Mouse (Mus musculus): Measurements from ENCODE around the gene Gm42742. TPM values are rescaled to one million over a fixed set of nuclear protein-coding genes. Genes with fewer than 3 reads are reported as not detected.

Gm42742 gene
- polyA plus RNA-seq (2014; fragmentation: Nextera tagmentation; extraction: Ambion mirVana): 58.8 and 68.8 TPM in 2 replicates

- H3K4me3 ChIP-seq (ENCODE audit: low read depth, low read length): peak within 1 kb of the TSS; percentile 44
- peak within 1 kb of the TSS; percentile 86 for H3K4me2 ChIP-seq
- no peaks in the 10 kb centered on the region for H3K9me3 ChIP-seq (ENCODE audit: control insufficient read depth, low read length)
- H3K27me3 ChIP-seq (ENCODE audit: control insufficient read depth, insufficient read depth, low read length): no peaks in the 10 kb centered on the region
- DNase-seq (ENCODE audit: low spot score, missing footprints) (peak; percentile 95), ATAC-seq (ENCODE audit: low FRiP score) (peak; percentile 34)
- WGBS: under 1% methylated on average over 35 of the region's 37 CpGs
- peaks cover 12% of the 10 kb centered on the region for H3K36me3 ChIP-seq (ENCODE audit: control insufficient read depth, insufficient read depth, low read length)
- H3K4me1 ChIP-seq (ENCODE audit: control insufficient read depth, insufficient read depth, low read length): peaks cover 58% of the 10 kb centered on the region
- H3K9ac ChIP-seq (ENCODE audit: low read length): peak within 1 kb of the TSS; percentile 79
- peak within 1 kb of the TSS; percentile 72 for H3K27ac ChIP-seq (ENCODE audit: low read depth, low read length)
These were observed at the start of gene Gm42742, which contains the start of gene Prrt2 for GRCm38 (mm10) chr7:127020901-127021562. Gene Gm42742, minus strand, starts transcription at chr7:127021097. Gene Prrt2, minus strand, starts transcription at chr7:127021211.

GRCm38 (mm10) chr7:127066317-127066716 lies 45.4 kb upstream of the Gm42742 start:
- Histone ChIP-seq H3K9ac (ENCODE audit: low read length) (no peak overlapping the region), H3K4me3 (ENCODE audit: low read depth, low read length) (no peak overlapping the region), H3K36me3 (ENCODE audit: control insufficient read depth, insufficient read depth, low read length) (no peaks in the 10 kb centered on the region), H3K4me2 (no peak overlapping the region), H3K9me3 (ENCODE audit: control insufficient read depth, low read length) (no peaks in the 10 kb centered on the region), H3K27ac (ENCODE audit: low read depth, low read length) (no peak overlapping the region), H3K27me3 (ENCODE audit: control insufficient read depth, insufficient read depth, low read length) (no peaks in the 10 kb centered on the region), H3K4me1 (ENCODE audit: control insufficient read depth, insufficient read depth, low read length) (no peaks in the 10 kb centered on the region)
- DNase-seq (ENCODE audit: low spot score, missing footprints): no peak
- WGBS: 88% methylated on average over 4 of the region's 4 CpGs
- no peak for ATAC-seq (ENCODE audit: low FRiP score)

- Histone ChIP-seq H3K9ac (ENCODE audit: low read length) (no peak overlapping the region), H3K4me2 (no peak overlapping the region), H3K36me3 (ENCODE audit: control insufficient read depth, insufficient read depth, low read length) (no peaks in the 10 kb centered on the region), H3K27me3 (ENCODE audit: control insufficient read depth, insufficient read depth, low read length) (no peaks in the 10 kb centered on the region), H3K4me3 (ENCODE audit: low read depth, low read length) (no peak overlapping the region), H3K9me3 (ENCODE audit: control insufficient read depth, low read length) (no peaks in the 10 kb centered on the region), H3K4me1 (ENCODE audit: control insufficient read depth, insufficient read depth, low read length) (no peaks in the 10 kb centered on the region), H3K27ac (ENCODE audit: low read depth, low read length) (no peak overlapping the region)
- DNase-seq (ENCODE audit: low spot score, missing footprints): no peak
- no peak for ATAC-seq (ENCODE audit: low FRiP score)
- 90% methylated on average over 6 of the region's 6 CpGs for WGBS
These were observed 44.6 kb upstream of the Gm42742 start for GRCm38 (mm10) chr7:127065538-127065937.

- ATAC-seq (ENCODE audit: low FRiP score) (no peak), DNase-seq (ENCODE audit: low spot score, missing footprints) (no peak)
- no peak overlapping the region for H3K4me3 ChIP-seq (ENCODE audit: low read depth, low read length)
- no peaks in the 10 kb centered on the region for H3K36me3 ChIP-seq (ENCODE audit: control insufficient read depth, insufficient read depth, low read length)
- H3K4me1 ChIP-seq (ENCODE audit: control insufficient read depth, insufficient read depth, low read length): no peaks in the 10 kb centered on the region
- WGBS: 77% methylated on average over 5 of the region's 5 CpGs
- H3K9me3 ChIP-seq (ENCODE audit: control insufficient read depth, low read length): no peaks in the 10 kb centered on the region
- no peak overlapping the region for H3K9ac ChIP-seq (ENCODE audit: low read length)
- H3K27me3 ChIP-seq (ENCODE audit: control insufficient read depth, insufficient read depth, low read length): no peaks in the 10 kb centered on the region
- H3K27ac ChIP-seq (ENCODE audit: low read depth, low read length): no peak overlapping the region
- no peak overlapping the region for H3K4me2 ChIP-seq
These were observed 34.2 kb upstream of the Gm42742 start for GRCm38 (mm10) chr7:127055026-127055585.

DNA sequence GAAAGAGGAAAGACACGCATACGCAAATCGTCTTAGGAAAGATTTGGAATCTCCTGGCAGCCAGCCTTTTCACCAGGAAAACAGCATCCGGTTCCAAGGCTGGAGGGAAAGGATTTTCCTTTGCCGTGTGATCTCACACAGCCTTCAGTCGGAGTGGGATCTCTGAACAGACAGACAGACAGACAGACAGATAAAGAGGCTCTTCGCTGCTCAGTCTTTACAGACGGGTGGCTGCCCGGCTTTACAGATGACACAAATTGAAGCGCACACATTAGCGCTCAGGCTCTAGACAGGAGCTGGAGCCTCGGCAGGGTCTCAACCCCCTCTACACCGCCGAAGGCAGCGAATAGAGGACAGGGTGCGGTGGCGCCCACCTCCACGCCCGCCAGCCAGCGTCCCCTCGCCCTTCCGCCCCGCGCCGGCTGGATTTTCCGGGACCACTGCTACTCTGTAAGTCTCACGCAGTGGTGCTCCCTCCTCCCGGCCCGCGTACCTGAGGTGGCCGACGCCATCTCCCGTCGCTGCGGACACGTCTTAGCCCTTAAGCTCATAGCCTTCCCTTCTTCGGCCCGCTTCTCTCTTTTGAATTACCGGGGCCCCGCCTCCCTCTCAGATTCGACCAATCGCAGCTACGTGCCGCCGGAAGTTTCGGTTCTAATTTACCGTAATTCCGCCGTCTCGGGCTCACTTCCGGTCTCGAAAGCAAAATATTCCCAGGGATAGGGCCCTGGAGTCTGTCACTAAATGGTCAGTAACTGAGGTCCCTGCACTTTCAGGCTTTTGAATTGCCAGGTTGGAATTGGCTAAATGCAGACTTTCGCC lies 21.2 kb upstream of the Gm42742 start, which contains the start of gene Kif22:
Gene Kif22 (minus strand): TSS at position 621 of the 822 bp plus-strand sequence.
- WGBS: under 1% methylated on average over 53 of the region's 53 CpGs
- no peaks in the 10 kb centered on the region for H3K27me3 ChIP-seq (ENCODE audit: control insufficient read depth, insufficient read depth, low read length)
- peak within 1 kb of the TSS; percentile 93 for H3K9ac ChIP-seq (ENCODE audit: low read length)
- peak; percentile 82 for ATAC-seq (ENCODE audit: low FRiP score)
- no peak within 1 kb of the TSS; the same call in 1 of the 2 replicates for H3K27ac ChIP-seq (ENCODE audit: low read depth, low read length)
- peaks cover 11% of the 10 kb centered on the region for H3K4me1 ChIP-seq (ENCODE audit: control insufficient read depth, insufficient read depth, low read length)
- H3K9me3 ChIP-seq (ENCODE audit: control insufficient read depth, low read length): no peaks in the 10 kb centered on the region
- no peaks in the 10 kb centered on the region; the same call in 1 of the 2 replicates for H3K36me3 ChIP-seq (ENCODE audit: control insufficient read depth, insufficient read depth, low read length)
- peak within 1 kb of the TSS; percentile 84 for H3K4me2 ChIP-seq
- DNase-seq (ENCODE audit: low spot score, missing footprints): peak; percentile 98
- peak within 1 kb of the TSS; percentile 95 for H3K4me3 ChIP-seq (ENCODE audit: low read depth, low read length)

GRCm38 (mm10) chr7:127031244-127031643 lies 10.3 kb upstream of the Gm42742 start:
- H3K27me3 ChIP-seq (ENCODE audit: control insufficient read depth, insufficient read depth, low read length): no peaks in the 10 kb centered on the region
- no peak overlapping the region for H3K4me2 ChIP-seq
- H3K36me3 ChIP-seq (ENCODE audit: control insufficient read depth, insufficient read depth, low read length): peaks cover 25% of the 10 kb centered on the region
- no peaks in the 10 kb centered on the region for H3K9me3 ChIP-seq (ENCODE audit: control insufficient read depth, low read length)
- peaks cover 6% of the 10 kb centered on the region for H3K4me1 ChIP-seq (ENCODE audit: control insufficient read depth, insufficient read depth, low read length)
- H3K27ac ChIP-seq (ENCODE audit: low read depth, low read length): no peak overlapping the region
- H3K9ac ChIP-seq (ENCODE audit: low read length): no peak overlapping the region
- DNase-seq (ENCODE audit: low spot score, missing footprints) (no peak), ATAC-seq (ENCODE audit: low FRiP score) (no peak)
- 86% methylated on average over 1 of the region's 1 CpGs for WGBS
- no peak overlapping the region for H3K4me3 ChIP-seq (ENCODE audit: low read depth, low read length)

DNA sequence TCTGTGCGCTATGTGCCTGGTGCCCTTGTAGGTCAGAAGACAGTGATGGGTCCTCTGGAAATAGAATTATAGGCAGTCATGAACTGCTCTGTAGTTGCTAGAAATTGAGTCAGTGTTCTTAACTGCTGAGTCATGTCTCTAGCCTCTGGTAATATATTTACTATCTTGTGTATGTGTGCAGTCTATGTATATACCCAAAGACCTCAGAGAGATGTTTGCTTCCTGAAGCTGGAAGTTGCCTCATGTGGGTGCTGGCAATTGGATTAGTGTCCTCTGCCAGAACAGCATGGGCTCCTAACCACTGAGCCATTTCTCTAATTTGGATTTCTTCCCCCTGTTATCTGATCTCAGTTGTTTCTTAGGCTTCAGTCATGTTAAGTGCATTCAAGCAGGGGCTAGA lies 9.3 kb upstream of the Gm42742 start:
- Histone ChIP-seq H3K27ac (ENCODE audit: low read depth, low read length) (no peak overlapping the region), H3K27me3 (ENCODE audit: control insufficient read depth, insufficient read depth, low read length) (no peaks in the 10 kb centered on the region), H3K4me1 (ENCODE audit: control insufficient read depth, insufficient read depth, low read length) (peaks cover 6% of the 10 kb centered on the region), H3K9ac (ENCODE audit: low read length) (no peak overlapping the region), H3K4me2 (no peak overlapping the region), H3K36me3 (ENCODE audit: control insufficient read depth, insufficient read depth, low read length) (peaks cover 25% of the 10 kb centered on the region), H3K4me3 (ENCODE audit: low read depth, low read length) (no peak overlapping the region), H3K9me3 (ENCODE audit: control insufficient read depth, low read length) (no peaks in the 10 kb centered on the region)
- no peak for ATAC-seq (ENCODE audit: low FRiP score)
- WGBS: 97% methylated on average over 1 of the region's 1 CpGs
- no peak for DNase-seq (ENCODE audit: low spot score, missing footprints)

GRCm38 (mm10) chr7:127027885-127028284 lies 7.0 kb upstream of the Gm42742 start:
- peaks cover 24% of the 10 kb centered on the region for H3K36me3 ChIP-seq (ENCODE audit: control insufficient read depth, insufficient read depth, low read length)
- peak; percentile 5; the same call in 1 of the 2 replicates for ATAC-seq (ENCODE audit: low FRiP score)

More at GRCm38 (mm10) chr7:127027885-127028284, 7.0 kb upstream of the Gm42742 start:
- peak overlapping the region; percentile 99 for H3K4me3 ChIP-seq (ENCODE audit: low read depth, low read length)
- no peak for DNase-seq (ENCODE audit: low spot score, missing footprints)
- peak overlapping the region; percentile 97 for H3K27ac ChIP-seq (ENCODE audit: low read depth, low read length)
- 71% methylated on average over 8 of the region's 8 CpGs for WGBS
- no peaks in the 10 kb centered on the region for H3K27me3 ChIP-seq (ENCODE audit: control insufficient read depth, insufficient read depth, low read length)
- peaks cover 28% of the 10 kb centered on the region for H3K4me1 ChIP-seq (ENCODE audit: control insufficient read depth, insufficient read depth, low read length)
- H3K4me2 ChIP-seq: peak overlapping the region; percentile 60
- peak overlapping the region; percentile 60 for H3K9ac ChIP-seq (ENCODE audit: low read length)
- no peaks in the 10 kb centered on the region for H3K9me3 ChIP-seq (ENCODE audit: control insufficient read depth, low read length)

Data from midbrain, embryonic 11.5 days (tissue).